Mouse (Mus musculus) CD8-positive naive resting alpha-beta T cell, adult 2 months (primary cell): ENCODE measurements around the gene Fbxo17.
A peak's percentile ranks its signal among the peaks of the same experiment; 100 is the strongest.

Experiments used
- DNase-seq, 2 experiments: peaks; one replicate each; pipeline ENCODE4 v3.0.0; 2022; ENCODE audit warnings: low read depth in 2 of 2, low spot score in 2 of 2

Fbxo17 gene

DNA sequence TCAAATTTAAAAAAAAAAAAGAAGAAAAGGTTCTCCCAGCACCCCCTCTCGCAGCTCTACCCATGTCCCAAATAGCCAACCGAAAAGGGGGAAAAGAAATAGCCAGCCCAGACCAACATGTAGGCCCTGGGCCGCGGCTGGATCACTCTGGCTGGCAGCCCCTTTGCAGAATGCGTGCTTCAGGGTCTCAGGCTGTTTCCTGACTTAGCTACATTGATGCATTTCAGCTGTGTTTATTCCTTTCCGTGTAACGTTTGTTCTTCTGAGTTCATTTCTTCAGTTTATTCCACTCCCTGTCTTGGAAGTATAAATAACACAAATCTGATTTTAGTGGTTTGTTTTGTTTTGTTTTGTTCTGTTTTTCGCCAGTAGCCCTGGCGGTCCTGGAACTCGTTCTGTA is 1.1 kb downstream of the Fbxo17 start:
- no peak for DNase-seq

DNA sequence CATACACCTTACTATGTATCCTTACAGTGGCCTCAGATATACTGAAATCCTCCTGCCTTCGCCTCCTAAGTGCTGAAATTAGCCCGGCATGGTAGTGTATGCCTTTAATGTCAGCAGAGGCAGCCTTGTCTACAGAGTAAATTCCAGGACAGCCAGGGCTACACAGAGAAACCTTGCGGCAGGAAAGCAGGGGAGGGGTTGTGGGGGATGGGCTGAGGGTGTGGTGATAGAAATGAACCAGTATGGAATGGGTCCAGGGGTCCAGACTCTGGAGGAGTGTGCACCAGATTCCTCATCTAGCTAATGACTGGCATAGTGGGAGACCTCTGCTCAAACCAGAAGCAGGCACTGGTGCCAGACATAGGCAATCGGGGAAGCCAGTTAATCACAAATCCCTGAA is 2.6 kb downstream of the Fbxo17 start:
- no peak for DNase-seq

DNA sequence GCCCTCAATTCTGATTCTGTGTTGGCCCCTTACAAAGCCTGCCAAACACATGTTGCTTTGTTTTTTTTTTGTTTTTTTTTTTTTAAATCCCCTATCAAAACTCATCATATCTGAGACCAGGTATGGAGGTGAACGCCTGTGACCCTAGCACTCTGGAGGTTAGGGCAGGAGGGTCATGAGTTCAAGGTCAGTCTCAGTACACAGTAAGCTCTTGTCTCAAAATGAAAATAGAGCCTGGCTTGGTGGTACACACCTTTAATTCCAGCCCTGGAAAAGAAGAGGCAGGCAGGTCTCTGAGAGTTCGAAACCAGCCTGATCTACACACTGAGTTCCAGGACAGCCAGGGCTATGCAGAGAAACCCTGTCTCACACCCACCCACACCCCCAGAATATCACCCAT is 3.0 kb downstream of the Fbxo17 start:
- no peak for DNase-seq

DNA sequence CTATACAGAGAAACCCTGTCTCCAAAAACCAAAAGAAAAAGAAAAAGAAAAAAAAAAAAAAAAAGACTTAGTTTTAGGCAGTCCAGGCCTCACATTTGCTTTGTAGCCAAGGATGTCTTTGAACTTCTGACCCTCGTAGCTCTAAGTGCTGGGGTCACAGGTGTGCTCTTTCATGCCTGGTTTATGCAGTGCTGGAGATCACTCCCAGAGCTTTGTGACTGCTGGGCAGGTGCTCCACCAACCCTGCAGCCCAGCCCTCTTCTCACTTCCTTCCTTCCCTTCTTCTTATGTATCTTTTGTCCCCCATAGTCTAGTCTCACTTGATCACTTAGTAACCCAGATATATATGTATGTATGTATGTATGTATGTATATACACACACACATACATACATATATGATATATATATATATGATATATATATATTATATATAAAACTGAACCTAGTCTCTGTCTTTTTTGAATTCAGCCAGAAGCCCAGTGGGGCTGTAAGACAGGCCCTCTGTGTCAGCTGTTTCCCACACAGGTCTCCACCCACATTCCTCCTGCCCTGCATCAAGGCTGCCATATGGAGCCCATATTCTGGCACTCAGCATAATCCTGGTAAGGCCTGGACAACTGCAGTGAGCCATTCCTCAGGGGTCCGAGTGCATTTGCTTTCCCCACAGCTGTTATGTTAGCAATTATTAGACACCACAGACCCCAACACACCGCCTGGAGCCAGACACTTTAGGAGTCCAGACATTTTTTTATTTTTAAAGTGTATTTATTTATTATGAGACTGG is 4.3 kb downstream of the Fbxo17 start:
- no peak for DNase-seq

DNA sequence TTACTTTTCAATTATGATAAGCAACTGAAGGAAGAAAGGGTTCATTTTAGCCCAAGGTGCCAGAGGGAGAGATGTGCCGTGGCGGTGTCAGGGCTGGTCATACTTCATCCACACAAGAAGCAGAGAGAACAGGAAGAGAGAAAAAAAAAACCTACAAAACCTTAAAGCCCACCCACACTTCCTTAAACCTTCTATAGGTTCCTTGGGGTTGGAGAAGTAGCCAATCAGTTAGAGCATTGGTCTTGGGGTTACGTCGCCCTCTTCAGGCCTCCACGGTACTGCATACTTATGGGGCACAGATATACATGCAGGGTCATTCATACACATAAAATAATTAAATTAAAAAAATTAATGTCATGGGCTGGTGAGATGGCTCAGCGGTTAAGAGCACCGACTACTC is 5.5 kb downstream of the Fbxo17 start:
- DNase-seq: no peak

DNA sequence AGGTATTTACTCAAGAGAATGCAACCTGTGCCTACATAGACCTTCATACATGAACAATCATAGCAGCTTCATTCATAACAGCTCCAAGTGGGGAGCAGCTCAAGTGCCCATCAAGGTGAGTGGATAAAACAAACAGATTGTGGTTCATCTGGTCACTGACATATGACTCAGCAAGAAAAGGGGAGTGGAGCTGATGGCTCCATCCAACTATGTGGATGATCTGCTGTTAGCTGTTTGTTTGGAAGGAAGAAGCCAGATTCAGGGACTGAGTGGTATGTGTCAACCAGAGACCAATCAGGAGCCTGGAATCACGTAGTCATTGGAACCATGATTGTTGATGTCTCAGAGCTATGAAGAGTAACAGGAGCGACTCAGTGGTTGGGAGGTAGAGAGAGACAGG is 8.0 kb downstream of the Fbxo17 start:
- no peak for DNase-seq

DNA sequence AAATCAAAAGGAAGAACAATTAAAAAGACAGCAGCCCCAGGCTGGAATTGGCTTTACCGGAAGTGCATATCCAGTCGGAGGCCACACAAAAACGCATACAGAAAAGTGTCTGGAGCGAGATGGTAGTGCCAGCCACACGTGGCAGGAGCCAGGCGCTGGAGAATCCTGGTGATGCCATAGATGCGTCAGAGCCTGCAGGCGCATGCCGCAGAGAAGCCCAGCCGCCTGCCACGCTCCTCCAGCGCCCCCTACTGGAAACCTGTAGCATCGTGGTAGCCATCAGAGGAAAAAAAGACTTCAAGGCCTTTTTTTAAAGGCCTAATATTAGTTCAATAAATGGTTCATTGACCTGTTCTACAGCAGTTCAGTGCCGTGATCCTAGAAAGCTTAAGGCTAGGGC is 10.0 kb downstream of the Fbxo17 start:
- peak; percentile 75 to 79 for DNase-seq

DNA sequence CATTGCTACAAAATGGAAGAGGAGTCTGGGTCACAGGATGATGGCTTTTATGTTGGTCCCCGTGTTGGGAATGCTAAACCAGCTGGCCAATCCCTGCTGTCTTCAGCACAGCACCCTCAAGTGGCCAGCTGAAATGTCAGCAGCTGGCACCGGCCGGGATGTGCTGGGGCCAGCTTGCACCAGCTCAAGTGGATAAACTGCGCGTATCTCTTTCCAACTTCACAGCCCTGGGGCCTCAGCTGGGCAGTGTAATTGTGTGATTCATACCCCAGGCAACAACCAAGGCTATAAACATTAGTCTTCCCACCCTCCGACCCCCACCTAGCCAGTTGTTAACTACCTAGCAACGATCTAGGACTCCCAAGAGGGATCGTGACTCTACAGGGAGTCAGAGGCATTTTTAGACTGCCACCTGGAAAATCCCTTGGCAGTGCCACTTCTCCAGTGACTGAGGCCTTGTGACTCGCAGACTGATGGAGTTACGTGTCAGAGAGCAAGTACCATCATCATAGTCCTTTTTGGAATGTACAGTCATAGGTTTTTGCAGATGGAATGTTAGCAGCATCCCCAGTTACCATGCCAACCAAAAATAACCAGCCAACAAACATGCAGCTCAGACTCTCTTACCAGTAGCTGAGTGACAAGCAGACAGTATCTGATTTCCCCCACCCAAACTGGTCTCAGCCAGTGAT is 11.2 kb downstream of the Fbxo17 start:
- no peak for DNase-seq

DNA sequence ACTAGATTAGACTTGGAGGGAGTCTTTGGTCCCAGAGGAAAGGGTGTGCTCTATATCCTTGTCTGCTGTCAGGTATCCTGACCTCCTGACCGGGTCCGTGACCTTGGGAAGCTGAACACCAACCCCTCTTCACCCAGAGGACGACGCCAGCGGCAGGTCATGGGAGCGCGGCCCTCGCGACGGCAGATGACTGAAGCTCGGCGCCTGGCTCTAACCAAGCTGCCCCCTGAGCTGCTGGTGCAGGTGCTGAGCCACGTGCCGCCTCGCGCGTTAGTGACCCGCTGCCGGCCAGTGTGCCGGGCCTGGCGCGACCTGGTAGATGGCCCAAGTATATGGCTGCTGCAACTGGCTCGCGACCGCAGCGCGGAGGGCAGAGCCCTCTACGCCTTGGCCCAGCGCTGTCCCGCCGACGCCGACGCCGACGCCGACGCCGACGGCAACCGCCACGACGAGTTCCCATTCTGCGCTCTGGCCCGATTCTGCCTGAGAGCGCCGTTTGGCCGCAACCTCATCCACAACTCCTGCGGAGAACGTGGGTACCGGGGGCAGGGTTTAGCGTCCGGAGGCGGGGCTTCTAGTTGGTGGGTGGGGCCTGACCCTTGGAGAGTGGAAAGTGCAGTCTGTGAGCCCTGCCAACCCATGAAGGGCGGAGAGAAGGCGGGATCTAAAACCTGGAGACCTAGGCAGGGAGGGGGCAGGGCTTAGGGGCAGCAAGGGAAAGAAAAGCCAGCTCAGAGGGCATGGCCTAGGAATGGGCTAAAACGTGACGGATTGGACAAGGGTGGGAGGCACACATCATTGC is 15.9 kb downstream of the Fbxo17 start:
- peak; percentile 25 to 55 for DNase-seq

DNA sequence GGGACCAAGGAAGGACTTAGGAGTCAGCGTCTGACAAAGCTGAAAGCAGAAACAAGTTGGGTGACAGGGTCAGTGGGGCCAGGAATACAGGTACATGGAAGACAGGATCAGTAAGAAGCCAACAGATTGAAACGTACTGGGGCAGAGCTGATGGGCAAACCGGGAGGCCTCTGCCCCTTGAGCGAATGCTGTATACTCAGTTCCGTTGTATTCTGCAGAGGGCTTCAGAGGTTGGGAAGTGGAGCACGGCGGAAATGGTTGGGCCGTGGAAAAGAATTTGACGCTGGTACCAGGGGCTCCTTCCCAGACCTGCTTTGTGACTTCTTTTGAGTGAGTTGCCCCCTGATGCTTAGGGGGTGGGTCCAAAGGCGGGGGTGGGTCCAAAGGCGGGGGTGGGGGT is 16.6 kb downstream of the Fbxo17 start:
- no peak for DNase-seq

DNA sequence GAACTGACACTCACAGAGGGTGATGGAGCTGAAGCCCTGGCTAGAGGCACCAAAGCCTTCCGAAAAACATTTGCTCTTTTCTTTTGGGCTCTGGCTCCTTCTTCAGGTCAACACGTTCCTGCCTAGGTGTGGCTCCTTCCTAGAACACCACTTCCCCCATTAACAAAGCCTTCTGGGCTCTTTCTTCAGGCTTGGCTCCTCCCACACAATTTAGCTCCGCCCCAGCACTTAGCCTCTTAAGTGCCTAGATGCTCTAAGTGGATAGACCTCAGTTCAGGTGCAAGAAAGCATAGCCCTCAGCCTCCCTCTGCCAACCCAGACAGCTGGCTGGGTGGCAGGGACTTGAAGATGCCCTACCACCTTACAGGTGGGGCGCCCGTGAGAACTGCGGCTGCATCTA is 19.1 kb downstream of the Fbxo17 start:
- no peak for DNase-seq

DNA sequence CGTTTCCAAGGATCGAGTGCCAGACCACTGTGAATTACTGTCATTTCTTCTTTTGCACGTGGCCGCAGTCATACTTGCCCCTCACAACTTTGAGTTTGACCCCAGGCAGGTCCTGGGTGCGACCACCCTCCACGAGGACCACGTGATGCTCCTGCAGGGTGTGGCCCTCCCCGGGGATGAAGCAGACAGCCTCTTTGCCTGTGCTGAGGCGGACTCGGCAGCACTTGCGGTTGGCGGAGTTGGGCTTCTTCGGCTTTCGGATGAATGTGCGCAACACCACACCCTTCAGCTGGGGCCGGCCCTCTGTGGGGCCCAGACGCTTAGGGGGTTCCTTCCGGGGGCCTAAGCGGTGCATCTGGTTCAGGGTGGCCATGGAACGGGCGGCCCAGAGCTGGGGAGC is 23.2 kb downstream of the Fbxo17 start:
- no peak for DNase-seq

DNA sequence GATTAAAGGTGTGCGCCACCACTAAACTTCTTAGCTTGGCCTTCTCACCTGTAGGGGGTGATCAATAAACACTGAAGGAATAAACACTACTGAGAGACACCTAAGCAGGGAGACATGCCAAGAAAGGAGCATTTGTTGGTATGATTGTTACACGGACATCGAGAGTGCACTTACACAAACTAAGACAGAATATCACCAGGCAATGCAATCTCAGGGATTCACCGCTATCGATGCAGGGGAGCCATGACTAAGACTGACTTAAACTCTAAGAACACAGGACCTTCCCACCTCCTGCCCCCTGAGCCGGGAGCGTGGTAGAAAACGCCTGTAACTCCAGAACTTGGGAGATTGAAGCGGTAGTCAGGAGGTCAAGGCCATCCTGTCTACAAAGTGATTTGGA is 24.3 kb downstream of the Fbxo17 start:
- no peak for DNase-seq

DNA sequence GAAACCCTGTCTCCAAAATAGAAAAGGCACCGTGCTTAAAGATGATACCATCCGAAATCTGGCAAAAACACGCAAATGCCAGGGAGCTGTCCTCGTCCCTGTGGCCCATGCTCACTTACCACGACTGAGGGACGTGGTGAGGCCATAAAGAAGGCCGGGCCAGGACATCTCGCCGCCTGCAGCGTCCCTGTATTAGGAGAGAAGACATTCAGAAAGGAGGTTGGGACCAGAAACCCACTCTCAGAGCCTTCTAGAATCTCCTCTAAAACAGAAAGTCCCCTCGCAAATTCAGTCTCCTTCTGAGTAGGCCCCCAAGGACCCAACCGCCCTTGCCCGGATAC is 24.7 kb downstream of the Fbxo17 start:
- DNase-seq: no peak

DNA sequence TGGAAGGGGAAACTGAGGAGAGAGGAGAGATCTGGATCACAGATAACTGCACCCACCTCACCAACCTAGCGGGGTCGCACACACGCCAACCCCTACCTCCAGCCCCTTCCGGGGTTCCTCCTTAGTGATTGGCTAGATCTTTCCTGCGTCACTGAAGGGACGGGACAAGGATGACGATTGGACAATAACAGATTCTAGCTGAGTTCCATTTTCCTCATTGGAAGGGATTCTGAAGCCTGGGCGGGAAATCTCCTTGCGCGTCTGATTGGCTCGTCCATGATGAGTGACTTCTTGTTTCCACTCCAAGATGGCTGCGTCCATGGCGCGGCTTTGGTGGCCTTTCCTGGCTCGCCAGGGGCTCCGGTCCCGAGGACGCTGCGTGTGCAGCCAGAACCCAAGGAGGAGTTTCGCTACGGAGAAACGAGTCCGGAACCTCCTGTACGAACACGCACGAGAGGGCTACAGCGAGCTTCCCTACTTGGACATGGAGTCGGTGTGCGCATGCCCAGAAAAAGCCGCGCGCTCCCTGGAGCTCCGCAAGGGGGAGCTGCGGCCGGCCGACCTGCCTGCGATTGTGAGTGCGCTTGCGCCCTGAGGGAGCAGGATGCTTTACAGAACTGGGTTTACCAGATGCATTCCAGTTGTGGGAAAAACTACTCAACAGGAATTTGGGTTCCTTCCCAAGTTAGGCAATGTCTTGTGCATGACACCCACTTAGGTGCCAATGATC is 25.3 kb downstream of the Fbxo17 start, which contains the start of the genes Mrps12 and Sars2:
Gene Mrps12, minus strand, starts transcription at position 112 of the 730 bp plus-strand sequence.
Gene Sars2, plus strand, starts transcription at position 284 of the 730 bp plus-strand sequence.
- peak; percentile 90 to 96 for DNase-seq

DNA sequence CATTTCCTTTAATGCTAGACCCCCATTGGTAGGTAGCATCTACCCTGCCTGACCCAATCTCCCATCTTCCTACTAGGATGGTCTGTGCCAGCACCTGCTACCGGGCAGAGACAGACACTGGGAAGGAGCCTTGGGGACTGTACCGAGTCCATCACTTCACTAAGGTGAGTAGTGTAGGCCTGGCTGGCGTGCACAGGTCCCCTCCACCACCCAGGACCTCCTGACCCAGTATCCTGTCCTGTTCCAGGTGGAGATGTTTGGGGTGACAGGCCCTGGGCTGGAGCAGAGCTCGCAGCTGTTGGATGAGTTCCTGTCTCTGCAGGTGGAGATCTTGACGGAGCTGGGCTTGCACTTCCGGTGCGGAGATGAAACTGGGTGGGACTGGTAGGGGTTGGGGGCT is 33.3 kb downstream of the Fbxo17 start:
- DNase-seq: no peak

DNA sequence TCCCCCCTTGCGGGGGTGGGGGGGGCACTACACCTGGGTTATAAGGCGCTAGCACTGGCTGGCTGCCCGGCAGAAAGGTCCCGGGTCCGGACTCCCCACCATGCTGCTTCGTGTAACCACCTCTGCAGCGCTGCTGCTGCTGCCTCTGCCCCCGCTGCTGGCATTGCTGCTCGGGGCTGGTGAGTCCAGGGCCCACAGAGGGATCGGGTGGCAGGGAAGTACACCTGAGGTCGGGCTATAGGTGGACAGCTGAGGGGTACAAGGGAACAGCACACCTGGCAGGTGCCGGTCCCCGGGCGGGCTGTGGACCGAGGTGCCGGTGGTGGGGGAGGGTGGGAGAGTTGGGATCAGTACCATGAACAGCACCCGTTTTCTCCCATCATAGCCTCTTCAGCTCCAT is 39.5 kb downstream of the Fbxo17 start, which contains the start of gene Ccer2:
Gene Ccer2, plus strand, starts transcription at position 96 of the 400 bp plus-strand sequence.
- DNase-seq: no peak

DNA sequence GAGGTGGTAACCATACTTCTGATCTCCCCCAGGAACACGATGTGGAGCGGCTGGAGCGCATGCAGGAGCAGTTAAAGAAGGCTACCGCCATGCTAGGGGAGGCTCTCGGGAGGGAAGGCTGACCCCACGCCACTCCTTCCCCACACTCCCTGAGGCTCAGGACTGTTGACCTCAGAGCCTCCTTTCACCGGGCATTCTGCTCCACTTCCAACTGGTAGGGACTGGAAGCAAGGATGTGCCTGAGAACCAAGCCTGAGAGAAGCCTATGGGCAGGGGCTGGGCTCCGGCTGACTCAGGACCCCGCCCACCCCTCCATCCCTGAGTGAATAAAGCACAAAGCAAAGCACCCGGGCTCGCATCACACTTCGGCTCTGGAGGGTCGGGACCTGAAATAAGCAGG is 42.0 kb downstream of the Fbxo17 start:
- DNase-seq: no peak

DNA sequence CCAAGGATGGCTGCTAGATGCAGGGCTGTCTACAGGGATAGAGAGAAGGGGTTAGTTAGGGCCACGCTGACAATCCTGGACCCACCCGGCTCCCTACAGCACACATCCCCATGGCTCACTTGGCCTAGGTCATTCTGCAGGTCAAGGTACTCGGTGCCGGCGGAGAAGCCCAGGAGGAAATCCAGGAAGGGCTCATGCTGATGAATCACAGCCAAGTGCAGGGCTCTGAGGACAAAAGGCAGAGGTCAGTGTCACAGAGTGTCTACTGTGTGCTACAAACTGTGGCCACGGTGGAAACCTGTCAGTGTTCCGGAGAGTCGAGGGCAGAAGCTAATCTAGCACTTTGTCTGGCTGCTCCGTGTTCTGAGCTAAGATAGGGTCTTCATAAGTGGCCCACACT is 45.3 kb downstream of the Fbxo17 start:
- DNase-seq: no peak

DNA sequence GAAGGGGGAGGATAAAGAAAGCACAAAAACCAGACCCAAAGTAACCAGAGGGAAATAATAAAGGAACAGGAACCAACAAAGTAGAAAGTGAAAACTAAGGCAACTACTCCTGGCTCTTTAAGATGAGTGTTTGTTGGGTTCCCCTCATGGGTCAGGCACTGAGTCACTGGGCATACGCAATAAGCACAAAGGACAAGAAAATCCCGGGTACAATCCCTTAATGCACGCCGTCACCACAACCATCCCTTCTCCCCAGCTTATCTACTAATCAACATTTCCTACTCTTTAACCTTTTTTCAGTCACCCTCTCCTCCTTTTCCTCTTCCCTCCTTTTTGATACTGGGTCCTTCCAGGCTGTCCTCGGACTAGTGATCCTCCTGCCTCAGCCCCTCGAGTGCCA is 48.6 kb downstream of the Fbxo17 start:
- DNase-seq: no peak

DNA sequence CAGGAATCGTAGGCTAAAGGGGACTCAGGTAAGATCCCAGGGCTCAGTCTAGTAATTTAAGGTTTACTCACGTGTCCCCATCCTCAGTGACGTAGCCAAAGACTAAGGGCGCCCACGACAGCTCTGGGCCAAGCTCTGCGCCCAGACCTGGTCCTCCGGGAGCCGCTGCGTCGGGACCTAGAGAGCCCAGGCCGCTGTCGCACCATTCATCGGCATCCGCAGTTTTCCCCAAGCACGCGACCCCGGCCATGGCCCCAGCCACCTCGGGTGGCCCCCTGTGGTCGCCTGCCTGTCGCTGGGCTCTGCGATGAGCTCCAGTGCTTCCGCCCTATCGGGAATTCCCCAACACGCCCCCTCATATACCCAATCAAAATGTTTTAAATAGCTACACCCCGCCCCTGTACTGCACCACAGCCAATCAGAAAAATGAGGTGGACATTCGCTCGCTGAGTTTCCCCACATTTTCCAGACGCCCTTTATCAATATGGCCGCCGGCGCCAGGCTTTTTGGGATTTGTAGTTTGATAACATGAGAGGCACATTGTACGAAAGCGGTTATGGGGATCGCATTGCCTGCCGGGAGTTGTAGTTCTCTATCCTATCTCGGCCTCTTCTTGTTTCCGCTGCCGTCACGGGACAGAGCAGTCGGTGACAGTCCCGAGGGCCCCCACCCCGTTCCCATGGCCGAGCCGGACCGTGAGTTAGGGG is 49.7 kb downstream of the Fbxo17 start, which contains the start of gene Sirt2:
Gene Sirt2, plus strand, starts transcription at position 563 of the 707 bp plus-strand sequence.
- DNase-seq: peak; percentile 96 to 98
